Mouse (Mus musculus): Measurements from ENCODE around the gene Hamp2. TPM values are rescaled to one million over a fixed set of nuclear protein-coding genes. Genes with fewer than 3 reads are reported as not detected.
A peak's percentile ranks its signal among the peaks of the same experiment; 100 is the strongest.

Hamp2 gene
- polyA plus RNA-seq, 1 experiment: 2.2 TPM

- no peak overlapping the region for H3K4me3 ChIP-seq (ENCODE audit: control insufficient read depth, insufficient read depth, low read length)
- 96% methylated on average over 8 of the region's 8 CpGs for WGBS
- H3K4me1 ChIP-seq (replicated peaks; ENCODE audit: control insufficient read depth, insufficient read depth, low read length): peaks cover 31% of the 10 kb centered on the region
- TF ChIP-seq POLR2A (IDR thresholded peaks at IDR 0.05; ENCODE audit: control insufficient read depth, extremely low read depth, insufficient read depth, low read length, poor library complexity) (no peak), CTCF (IDR thresholded peaks at IDR 0.05; ENCODE audit: borderline replicate concordance, control insufficient read depth, extremely low read depth, insufficient read depth, low read length, poor library complexity) (no peak)
- H3K27ac ChIP-seq (ENCODE audit: control insufficient read depth, insufficient read depth, low read length): no peak overlapping the region
- H3K36me3 ChIP-seq (ENCODE audit: control insufficient read depth, insufficient read depth, low read length): no peaks in the 10 kb centered on the region
- no peak for DNase-seq
- H3K27me3 ChIP-seq (ENCODE audit: control insufficient read depth, insufficient read depth, low read length): no peaks in the 10 kb centered on the region; the same call in 1 of the 2 replicates
Measured at GRCm38 (mm10) chr7:30968611-30969010, 44.1 kb upstream of the Hamp2 start.

GRCm38 (mm10) chr7:30966657-30967056, 42.2 kb upstream of the Hamp2 start:
- no peaks in the 10 kb centered on the region for H3K27me3 ChIP-seq (ENCODE audit: control insufficient read depth, insufficient read depth, low read length)
- TF ChIP-seq POLR2A (IDR thresholded peaks at IDR 0.05; ENCODE audit: control insufficient read depth, extremely low read depth, insufficient read depth, low read length, poor library complexity): no peak
- no peak for TF ChIP-seq CTCF (IDR thresholded peaks at IDR 0.05; ENCODE audit: borderline replicate concordance, control insufficient read depth, extremely low read depth, insufficient read depth, low read length, poor library complexity)
- DNase-seq: no peak
- H3K36me3 ChIP-seq (ENCODE audit: control insufficient read depth, insufficient read depth, low read length): no peaks in the 10 kb centered on the region
- H3K4me1 ChIP-seq (replicated peaks; ENCODE audit: control insufficient read depth, insufficient read depth, low read length): peaks cover 23% of the 10 kb centered on the region
- no peak overlapping the region for H3K4me3 ChIP-seq (ENCODE audit: control insufficient read depth, insufficient read depth, low read length)
- H3K27ac ChIP-seq (ENCODE audit: control insufficient read depth, insufficient read depth, low read length): peak overlapping the region; percentile 67
- 15% methylated on average over 3 of the region's 3 CpGs for WGBS

GRCm38 (mm10) chr7:30965677-30966076, 41.2 kb upstream of the Hamp2 start:
- no peaks in the 10 kb centered on the region for H3K36me3 ChIP-seq (ENCODE audit: control insufficient read depth, insufficient read depth, low read length)
- 81% methylated on average over 14 of the region's 14 CpGs for WGBS
- DNase-seq: no peak
- no peaks in the 10 kb centered on the region for H3K27me3 ChIP-seq (ENCODE audit: control insufficient read depth, insufficient read depth, low read length)
- TF ChIP-seq POLR2A (IDR thresholded peaks at IDR 0.05; ENCODE audit: control insufficient read depth, extremely low read depth, insufficient read depth, low read length, poor library complexity): no peak
- no peak for TF ChIP-seq CTCF (IDR thresholded peaks at IDR 0.05; ENCODE audit: borderline replicate concordance, control insufficient read depth, extremely low read depth, insufficient read depth, low read length, poor library complexity)
- H3K4me3 ChIP-seq (ENCODE audit: control insufficient read depth, insufficient read depth, low read length): no peak overlapping the region
- peaks cover 23% of the 10 kb centered on the region for H3K4me1 ChIP-seq (replicated peaks; ENCODE audit: control insufficient read depth, insufficient read depth, low read length)
- no peak overlapping the region for H3K27ac ChIP-seq (ENCODE audit: control insufficient read depth, insufficient read depth, low read length)

GRCm38 (mm10) chr7:30964366-30964765, 39.9 kb upstream of the Hamp2 start:
- TF ChIP-seq CTCF (IDR thresholded peaks at IDR 0.05; ENCODE audit: borderline replicate concordance, control insufficient read depth, extremely low read depth, insufficient read depth, low read length, poor library complexity) (no peak), POLR2A (IDR thresholded peaks at IDR 0.05; ENCODE audit: control insufficient read depth, extremely low read depth, insufficient read depth, low read length, poor library complexity) (no peak)
- no peaks in the 10 kb centered on the region for H3K27me3 ChIP-seq (ENCODE audit: control insufficient read depth, insufficient read depth, low read length)
- DNase-seq: no peak
- no peaks in the 10 kb centered on the region for H3K36me3 ChIP-seq (ENCODE audit: control insufficient read depth, insufficient read depth, low read length)
- H3K27ac ChIP-seq (ENCODE audit: control insufficient read depth, insufficient read depth, low read length): no peak overlapping the region
- peaks cover 23% of the 10 kb centered on the region for H3K4me1 ChIP-seq (replicated peaks; ENCODE audit: control insufficient read depth, insufficient read depth, low read length)
- 96% methylated on average over 7 of the region's 7 CpGs for WGBS
- H3K4me3 ChIP-seq (ENCODE audit: control insufficient read depth, insufficient read depth, low read length): no peak overlapping the region

- H3K4me3 ChIP-seq (ENCODE audit: control insufficient read depth, insufficient read depth, low read length): no peak overlapping the region
- H3K27ac ChIP-seq (ENCODE audit: control insufficient read depth, insufficient read depth, low read length): no peak overlapping the region
- 93% methylated on average over 5 of the region's 5 CpGs for WGBS
- H3K36me3 ChIP-seq (ENCODE audit: control insufficient read depth, insufficient read depth, low read length): no peaks in the 10 kb centered on the region
- no peak for DNase-seq
- no peaks in the 10 kb centered on the region for H3K27me3 ChIP-seq (ENCODE audit: control insufficient read depth, insufficient read depth, low read length)
- H3K4me1 ChIP-seq (replicated peaks; ENCODE audit: control insufficient read depth, insufficient read depth, low read length): peaks cover 29% of the 10 kb centered on the region
- TF ChIP-seq POLR2A (IDR thresholded peaks at IDR 0.05; ENCODE audit: control insufficient read depth, extremely low read depth, insufficient read depth, low read length, poor library complexity) (no peak), CTCF (IDR thresholded peaks at IDR 0.05; ENCODE audit: borderline replicate concordance, control insufficient read depth, extremely low read depth, insufficient read depth, low read length, poor library complexity) (no peak)
Measured at GRCm38 (mm10) chr7:30962862-30963261, 38.4 kb upstream of the Hamp2 start.

GRCm38 (mm10) chr7:30959786-30960349, 35.4 kb upstream of the Hamp2 start:
- no peak overlapping the region for H3K27ac ChIP-seq (ENCODE audit: control insufficient read depth, insufficient read depth, low read length)
- no peak overlapping the region for H3K4me3 ChIP-seq (ENCODE audit: control insufficient read depth, insufficient read depth, low read length)
- WGBS: 97% methylated on average over 6 of the region's 6 CpGs
- 0 out of 2 replicates have a peak, but pooled peaks cover 2% of the 10 kb centered on the region for H3K36me3 ChIP-seq (ENCODE audit: control insufficient read depth, insufficient read depth, low read length)
- TF ChIP-seq POLR2A (IDR thresholded peaks at IDR 0.05; ENCODE audit: control insufficient read depth, extremely low read depth, insufficient read depth, low read length, poor library complexity): no peak
- no peak for TF ChIP-seq CTCF (IDR thresholded peaks at IDR 0.05; ENCODE audit: borderline replicate concordance, control insufficient read depth, extremely low read depth, insufficient read depth, low read length, poor library complexity)
- DNase-seq: no peak
- peaks cover 12% of the 10 kb centered on the region for H3K4me1 ChIP-seq (replicated peaks; ENCODE audit: control insufficient read depth, insufficient read depth, low read length)
- H3K27me3 ChIP-seq (ENCODE audit: control insufficient read depth, insufficient read depth, low read length): no peaks in the 10 kb centered on the region
